Comparison of ENCODE assay signal across 11 mouse cellular contexts in genomic region chr1:132304618-132305214, GRCm38 (mm10). TPM values are rescaled to one million over a fixed set of nuclear protein-coding genes. Genes with fewer than 3 reads are reported as not detected.
"Had no signal": no experiment of that assay in that cellular context is flagged by ENCODE, and none has a peak within 500 bp of the region (broad histone marks: within the 10 kb centered on the region; RNA-seq: fewer than 3 reads in every experiment).

No protein-coding gene starts in this region.

- H3K4me2 ChIP-seq: limb, embryonic 13.5 days; neural tube, embryonic 15.5 days had no signal

- H3K4me3 ChIP-seq: limb, embryonic 13.5 days; myocyte; neural tube, embryonic 15.5 days had no signal

- ATAC-seq: intestine, embryonic 16.5 days had no signal

- DNase-seq: left cerebral cortex, postnatal 4 days; lung, adult 18-20 months; midbrain, embryonic 14.5 days; thymus, postnatal 4 days had no signal

- H3K9ac ChIP-seq: limb, embryonic 13.5 days; liver, embryonic 14.5 days; neural tube, embryonic 15.5 days had no signal

- H3K27ac ChIP-seq: limb, embryonic 13.5 days; liver, embryonic 14.5 days; neural tube, embryonic 15.5 days; stomach, postnatal 0 days had no signal

- H3K36me3 ChIP-seq: limb, embryonic 13.5 days; neural tube, embryonic 15.5 days had no signal

- H3K9me3 ChIP-seq: limb, embryonic 13.5 days; neural tube, embryonic 15.5 days had no signal

RNA-seq across cellular contexts. Expression of gene Klhdc8a, which starts 6.3 kb away (rescaled TPM):
- total RNA-seq: megakaryocyte-erythroid progenitor cell, adult 5-6 weeks had no signal
